Mouse (Mus musculus) CD4-positive naive resting alpha-beta T cell, adult 57 days (primary cell): Measurements from ENCODE around the gene Krt28. TPM values are rescaled to one million over a fixed set of nuclear protein-coding genes. Genes with fewer than 3 reads are reported as not detected.

Source experiments
- total RNA-seq: library from RNA; stranded (reverse); gene quantifications from one replicate; pipeline ENCODE4 v1.2.4, GENCODE M21; 2023

Gene Krt28
- total RNA-seq = not detected

DNA sequence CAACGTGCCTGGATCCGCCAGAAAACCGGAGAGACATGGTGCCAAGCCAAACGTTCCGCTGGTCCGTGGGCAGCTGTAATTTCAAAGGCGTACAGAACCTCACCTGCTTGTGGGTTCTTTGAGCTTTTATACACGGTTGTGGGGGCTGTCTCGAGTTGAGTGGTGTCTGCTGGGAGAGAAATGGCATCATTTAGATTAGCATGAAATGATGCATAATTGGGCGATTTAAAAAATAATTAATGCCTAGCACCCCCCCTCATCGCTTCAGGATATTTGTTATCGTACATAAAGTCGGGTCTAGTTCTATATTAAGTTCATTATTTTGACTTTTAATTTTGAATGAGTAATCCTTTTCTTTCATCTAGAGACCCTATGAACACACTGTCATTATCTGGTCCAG, at the start of gene Krt28:
Krt28 (minus strand) TSS at position 101 of the 400 bp plus-strand sequence.

DNA sequence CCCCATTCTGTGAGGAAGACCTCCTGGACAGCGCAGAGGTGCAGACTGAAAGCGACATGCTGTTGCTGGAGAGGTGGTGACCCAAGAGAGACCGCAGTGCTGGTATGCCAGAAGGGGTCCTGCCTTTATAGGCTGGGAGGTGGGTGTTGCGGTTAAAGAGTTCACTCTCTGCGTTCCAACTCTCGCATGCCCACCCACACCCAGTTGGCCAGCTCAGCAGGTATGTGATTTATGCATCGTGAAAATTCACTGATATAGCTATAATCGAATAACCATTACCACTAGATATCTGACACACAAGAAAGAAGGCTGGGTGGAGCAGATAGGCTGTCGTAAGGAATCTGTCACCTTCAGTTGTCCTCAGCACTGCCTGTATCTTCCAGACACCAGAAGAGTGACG, 47.5 kb upstream of the Krt28 start, which contains the start of gene Krt12:
Krt12 (minus strand) TSS at position 101 of the 400 bp plus-strand sequence.

DNA sequence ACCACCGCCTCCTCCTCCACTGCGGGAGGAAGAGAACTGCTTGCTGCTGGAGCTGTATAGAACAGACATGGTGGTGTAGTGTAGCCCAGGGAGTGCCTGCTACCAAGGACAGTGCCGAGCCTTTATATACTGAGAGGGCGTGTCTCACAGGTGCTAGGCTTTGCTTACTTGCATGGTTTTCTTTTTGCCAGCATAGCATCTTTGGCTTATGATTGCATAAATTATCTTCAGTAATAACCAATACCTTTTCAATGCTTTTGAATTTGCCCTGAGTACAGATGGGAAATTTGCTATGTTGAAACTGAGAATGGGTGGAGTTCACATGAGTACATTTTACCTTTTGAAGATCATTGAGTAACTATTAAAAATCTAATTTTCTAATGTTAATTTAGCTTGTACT, 14.6 kb upstream of the Krt28 start, which contains the start of gene Krt10:
Krt10 (minus strand) TSS at position 101 of the 400 bp plus-strand sequence.

DNA sequence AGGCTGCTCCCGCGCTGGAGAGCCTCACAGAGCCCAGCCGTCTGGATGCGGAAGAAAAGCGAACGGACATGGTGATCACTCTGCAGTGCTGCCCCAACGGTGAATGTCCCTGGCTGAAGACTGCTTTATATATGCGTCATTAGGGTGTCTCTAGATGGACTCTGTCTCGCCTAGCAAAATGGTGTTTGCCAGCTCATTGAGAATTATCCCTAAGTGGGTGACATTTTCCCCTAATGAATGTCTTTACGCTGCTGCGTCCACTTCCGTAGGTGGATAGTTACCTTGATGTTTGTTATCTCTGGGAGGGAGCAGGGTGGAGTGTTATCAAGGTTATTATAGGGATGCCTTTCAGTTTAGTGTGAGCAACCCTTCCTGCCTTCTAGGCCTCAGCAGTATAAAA, 23.7 kb downstream of the Krt28 start, which contains the start of gene Krt27:
Krt27 (minus strand) TSS at position 101 of the 400 bp plus-strand sequence.

DNA sequence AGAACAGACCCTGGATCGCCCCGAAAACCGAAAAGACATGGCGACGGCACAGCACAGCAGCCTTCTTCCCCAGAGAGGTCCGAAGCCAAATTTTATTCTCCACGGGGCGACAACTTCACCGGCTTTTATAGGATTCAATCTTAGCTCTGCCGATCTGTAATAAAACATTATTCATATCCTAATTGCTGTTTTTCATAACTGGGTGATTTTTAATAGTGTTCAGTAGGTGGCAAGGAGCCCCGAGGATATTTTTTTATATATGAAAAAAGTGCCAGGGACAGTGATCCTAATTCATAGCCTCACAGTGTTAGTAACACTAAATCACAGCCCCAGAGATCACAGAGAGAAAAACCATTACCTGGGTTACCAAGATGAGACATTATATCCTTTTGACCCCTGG, 36.8 kb downstream of the Krt28 start, which contains the start of gene Krt26:
Krt26 (minus strand) TSS at position 101 of the 400 bp plus-strand sequence.

DNA sequence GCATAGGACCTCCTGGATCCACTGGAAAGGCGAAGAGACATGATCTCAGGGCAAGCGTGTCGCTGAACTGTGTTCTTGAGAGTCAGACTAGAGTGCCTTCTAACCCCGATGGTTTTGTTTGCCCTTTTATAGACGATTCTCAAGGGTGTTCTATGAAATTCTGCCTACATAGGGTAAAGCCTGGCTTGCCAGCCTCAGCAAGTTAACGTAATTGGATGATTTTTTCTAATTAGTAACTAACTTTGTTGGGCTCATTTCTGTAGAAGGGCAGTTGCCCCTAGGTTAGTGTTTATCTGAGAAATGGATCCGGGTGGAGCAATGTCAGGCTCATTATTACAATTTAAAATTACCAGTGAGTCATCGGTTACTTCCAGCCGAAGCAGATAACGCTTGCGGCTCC, 51.9 kb downstream of the Krt28 start, which contains the start of gene Krt25:
Krt25 (minus strand) TSS at position 101 of the 400 bp plus-strand sequence.

Other genes with a start within 250 kb of the Krt28 start
- 1,218 TPM for gene Ccr7, start 219.8 kb downstream of the Krt28 start, total RNA-seq
- gene Smarce1, start 143.9 kb downstream of the Krt28 start, total RNA-seq = 159 TPM
- gene Krt222, start 130.8 kb downstream of the Krt28 start, total RNA-seq = 0.24 TPM
- not detected for gene Krt24, start 89.6 kb downstream of the Krt28 start, total RNA-seq
- gene Krt25, start 52.0 kb downstream of the Krt28 start, total RNA-seq = not detected
- not detected for gene Krt26, start 36.9 kb downstream of the Krt28 start, total RNA-seq
- not detected for gene Krt27, start 23.8 kb downstream of the Krt28 start, total RNA-seq
- 1.2 TPM for gene Krt10, start 14.5 kb upstream of the Krt28 start, total RNA-seq
- gene Krt12, start 47.4 kb upstream of the Krt28 start, total RNA-seq = not detected
- not detected for gene Krt20, start 63.2 kb upstream of the Krt28 start, total RNA-seq
- not detected for gene Krt23, start 118.2 kb upstream of the Krt28 start, total RNA-seq
- gene Krt39, start 146.4 kb upstream of the Krt28 start, total RNA-seq = not detected
- gene Krt40, start 168.3 kb upstream of the Krt28 start, total RNA-seq = not detected
- not detected for gene Krtap3-3, start 176.0 kb upstream of the Krt28 start, total RNA-seq
- gene Krtap3-2, start 181.9 kb upstream of the Krt28 start, total RNA-seq = not detected
- not detected for gene Gm11939, start 184.6 kb upstream of the Krt28 start, total RNA-seq
- gene Krtap3-1, start 191.7 kb upstream of the Krt28 start, total RNA-seq = not detected
- not detected for gene Krtap1-5, start 206.1 kb upstream of the Krt28 start, total RNA-seq
- gene Krtap1-4, start 208.8 kb upstream of the Krt28 start, total RNA-seq = not detected
- not detected for gene Krtap1-3, start 216.4 kb upstream of the Krt28 start, total RNA-seq
- not detected for gene Krtap9-3, start 223.2 kb upstream of the Krt28 start, total RNA-seq
- not detected for gene Gm11938, start 228.4 kb upstream of the Krt28 start, total RNA-seq
- gene Gm11937, start 235.3 kb upstream of the Krt28 start, total RNA-seq = not detected
- gene Krtap2-4, start 239.9 kb upstream of the Krt28 start, total RNA-seq = not detected
- not detected for gene Gm11562, start 245.5 kb upstream of the Krt28 start, total RNA-seq